Mouse (Mus musculus): Measurements from ENCODE around the gene Lypd6. TPM values are rescaled to one million over a fixed set of nuclear protein-coding genes. Genes with fewer than 3 reads are reported as not detected.
A peak's percentile ranks its signal among the peaks of the same experiment; 100 is the strongest.

Lypd6 gene
- polyA plus RNA-seq, 1 experiment = 0.29 TPM

GRCm38 (mm10) chr2:50156009-50156408, 89.8 kb downstream of the Lypd6 start:
- no peak for DNase-seq (ENCODE audit: low read depth, low spot score)
- WGBS = 95% methylated on average over 10 of the region's 10 CpGs

- 93% methylated on average over 3 of the region's 3 CpGs for WGBS
- no peak for DNase-seq (ENCODE audit: low read depth, low spot score)
Observed at GRCm38 (mm10) chr2:50160069-50160468, 93.8 kb downstream of the Lypd6 start.

DNA sequence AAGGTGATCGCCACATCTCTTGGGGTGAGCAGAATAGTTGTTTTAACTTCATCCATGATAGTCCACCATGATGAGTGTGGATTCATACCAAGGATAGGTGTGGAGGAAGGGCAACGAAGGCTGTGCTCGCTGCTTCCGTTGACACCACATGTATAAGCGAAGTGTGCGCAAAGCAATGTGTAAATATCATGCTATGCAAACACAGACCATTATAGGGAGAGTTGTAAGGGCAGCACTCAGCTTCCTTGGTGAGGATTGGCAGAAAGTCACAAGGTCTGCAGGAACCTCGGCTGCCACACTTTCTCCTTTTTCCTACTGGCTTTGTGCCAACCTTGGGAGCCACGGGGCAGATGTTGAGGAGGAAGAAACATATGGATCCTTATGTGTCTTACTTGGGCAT, 97.4 kb downstream of the Lypd6 start:
- no peak for DNase-seq (ENCODE audit: low read depth, low spot score)
- 42% methylated on average over 8 of the region's 8 CpGs for WGBS

DNA sequence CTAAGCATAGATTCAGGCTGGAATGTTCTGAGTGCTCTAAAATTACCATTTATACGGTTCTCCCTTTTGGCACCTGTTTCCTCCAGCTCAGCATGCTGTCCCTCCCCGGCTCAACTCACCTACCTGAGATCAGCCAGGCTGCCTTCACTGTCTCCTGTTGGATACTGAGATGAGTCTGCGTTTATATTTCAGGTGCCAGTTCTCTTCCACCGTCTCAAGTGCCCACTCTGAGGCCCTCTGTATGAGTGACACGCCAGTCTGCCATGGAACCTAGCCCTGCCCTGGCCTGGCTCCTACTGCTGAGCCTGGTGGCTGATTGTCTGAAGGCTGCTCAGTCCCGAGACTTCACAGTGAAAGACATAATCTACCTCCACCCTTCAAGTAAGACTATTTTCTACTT, 99.0 kb downstream of the Lypd6 start:
- WGBS = 66% methylated on average over 6 of the region's 6 CpGs

GRCm38 (mm10) chr2:50166082-50166481, 99.9 kb downstream of the Lypd6 start:
- 82% methylated on average over 5 of the region's 5 CpGs for WGBS
- DNase-seq (ENCODE audit: low read depth, low spot score) = no peak

More for the DNA sequence above, 99.0 kb downstream of the Lypd6 start:
- no peak for DNase-seq (ENCODE audit: low read depth, low spot score)

- WGBS = 85% methylated on average over 12 of the region's 12 CpGs
- no peak for DNase-seq (ENCODE audit: low read depth, low spot score)
Observed at GRCm38 (mm10) chr2:50173730-50174528, 107.7 kb downstream of the Lypd6 start.

DNA sequence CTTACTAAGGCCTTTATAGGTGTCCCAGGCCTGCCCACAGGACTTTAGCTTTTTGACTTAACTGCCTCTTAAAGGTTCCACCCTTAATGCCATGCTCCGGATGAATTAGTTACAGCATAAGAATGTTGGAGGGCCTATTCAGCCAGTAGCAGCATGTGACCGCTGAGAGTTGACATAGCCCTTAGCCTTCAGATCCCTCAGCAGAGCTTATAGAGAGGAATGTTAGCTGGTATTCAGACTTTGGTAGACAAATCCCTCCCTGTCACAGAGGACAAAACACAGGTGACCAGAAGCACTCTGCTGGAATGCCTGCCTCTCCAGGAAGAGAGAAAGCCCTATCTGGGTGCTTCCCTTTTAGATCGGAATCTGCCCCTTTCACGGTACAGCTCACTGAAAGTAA, 109.5 kb downstream of the Lypd6 start:
- DNase-seq (ENCODE audit: low read depth, low spot score) = no peak
- WGBS = 60% methylated on average over 4 of the region's 4 CpGs

DNA sequence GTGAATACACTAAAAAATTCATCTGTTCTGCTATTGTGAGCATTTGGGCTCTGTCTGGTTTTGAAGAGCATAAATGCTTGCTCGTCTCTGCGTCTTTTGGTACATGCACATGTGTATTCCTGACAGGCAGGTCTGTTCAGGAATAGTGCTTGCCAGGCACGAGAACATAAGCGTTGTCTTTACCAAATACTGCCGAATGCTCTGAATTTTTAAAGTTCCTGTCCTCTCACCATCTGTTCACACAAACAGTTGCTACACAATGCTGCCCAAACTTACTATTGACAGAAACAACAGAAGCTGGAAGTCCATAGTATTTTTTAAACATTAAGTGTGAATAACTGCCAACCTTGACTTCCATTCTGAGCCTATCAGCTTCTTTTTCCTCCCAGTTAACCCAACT, 112.9 kb downstream of the Lypd6 start:
- DNase-seq (ENCODE audit: low read depth, low spot score) = no peak
- WGBS = 90% methylated on average over 5 of the region's 5 CpGs

GRCm38 (mm10) chr2:50180423-50180822, 114.2 kb downstream of the Lypd6 start:
- WGBS = 45% methylated on average over 3 of the region's 3 CpGs
- DNase-seq (ENCODE audit: low read depth, low spot score) = no peak

GRCm38 (mm10) chr2:50181332-50181731, 115.1 kb downstream of the Lypd6 start:
- DNase-seq (ENCODE audit: low read depth, low spot score) = no peak
- 79% methylated on average over 3 of the region's 3 CpGs for WGBS

GRCm38 (mm10) chr2:50186711-50187405, 120.6 kb downstream of the Lypd6 start:
- DNase-seq (ENCODE audit: low read depth, low spot score) = peak; percentile 7
- WGBS = 12% methylated on average over 12 of the region's 12 CpGs

DNA sequence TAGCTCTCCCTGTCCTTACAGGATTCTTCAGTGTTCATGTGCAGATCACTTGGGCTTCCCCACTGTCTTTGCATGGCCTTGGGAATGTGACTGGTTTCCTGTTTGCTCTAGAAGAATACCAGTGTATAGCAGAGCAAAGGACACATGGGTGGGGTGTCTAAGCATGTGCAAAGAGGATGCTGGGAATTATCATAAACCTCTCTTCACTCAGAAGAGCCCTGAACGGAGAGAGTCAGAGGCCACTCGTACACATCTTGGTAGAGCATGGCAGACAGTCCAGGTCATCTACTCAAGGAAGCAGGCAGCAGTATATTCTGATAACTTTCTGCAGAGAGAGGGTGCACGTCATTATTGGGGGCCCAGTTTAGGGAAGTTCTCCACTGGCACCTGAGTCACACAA, 122.6 kb downstream of the Lypd6 start:
- 30% methylated on average over 3 of the region's 3 CpGs for WGBS
- DNase-seq (ENCODE audit: low read depth, low spot score) = no peak

DNA sequence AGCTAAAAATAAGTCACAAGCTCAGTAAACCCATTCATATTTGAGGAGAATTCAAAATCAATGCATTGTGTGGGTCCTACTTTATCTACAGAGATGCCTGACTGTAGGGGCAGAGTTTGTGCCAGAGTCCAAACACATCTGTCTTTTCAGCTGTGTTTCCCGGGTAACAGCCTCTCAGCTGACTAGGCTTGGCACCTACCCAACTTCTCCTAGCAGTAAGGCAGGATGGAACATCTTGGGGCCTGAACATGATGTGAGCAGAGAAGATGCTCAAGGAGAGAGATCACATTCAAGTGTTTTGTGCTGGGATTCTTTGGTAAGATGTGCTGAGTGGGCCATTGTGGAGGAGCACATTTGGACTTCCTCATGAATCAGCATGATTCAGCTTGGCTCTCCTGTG, 130.5 kb downstream of the Lypd6 start:
- no peak for DNase-seq (ENCODE audit: low read depth, low spot score)
- WGBS = 34% methylated on average over 1 of the region's 1 CpGs

- 86% methylated on average over 4 of the region's 4 CpGs for WGBS
- DNase-seq (ENCODE audit: low read depth, low spot score) = no peak
Observed at GRCm38 (mm10) chr2:50197801-50198200, 131.6 kb downstream of the Lypd6 start.

DNA sequence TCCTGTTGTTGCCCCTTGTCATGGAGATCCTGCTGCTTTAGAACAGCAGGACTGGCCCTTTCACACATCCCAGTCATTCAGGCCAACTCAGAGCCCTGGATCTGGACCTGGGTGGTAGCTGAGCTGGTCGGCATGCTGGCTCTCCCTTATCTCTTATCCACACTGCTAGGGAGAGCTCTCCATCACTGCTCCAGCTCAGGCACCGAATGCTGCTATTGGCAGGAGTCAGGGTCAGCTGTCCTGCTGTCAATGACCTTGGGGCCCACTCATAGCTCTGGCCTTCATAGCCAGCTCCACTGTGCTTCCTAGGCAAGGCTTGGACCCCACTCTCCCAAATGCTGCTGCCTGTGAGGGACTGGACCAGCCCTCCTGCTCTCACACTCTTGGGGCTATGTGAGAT, 134.3 kb downstream of the Lypd6 start:
- 55% methylated on average over 2 of the region's 2 CpGs for WGBS
- no peak for DNase-seq (ENCODE audit: low read depth, low spot score)

DNA sequence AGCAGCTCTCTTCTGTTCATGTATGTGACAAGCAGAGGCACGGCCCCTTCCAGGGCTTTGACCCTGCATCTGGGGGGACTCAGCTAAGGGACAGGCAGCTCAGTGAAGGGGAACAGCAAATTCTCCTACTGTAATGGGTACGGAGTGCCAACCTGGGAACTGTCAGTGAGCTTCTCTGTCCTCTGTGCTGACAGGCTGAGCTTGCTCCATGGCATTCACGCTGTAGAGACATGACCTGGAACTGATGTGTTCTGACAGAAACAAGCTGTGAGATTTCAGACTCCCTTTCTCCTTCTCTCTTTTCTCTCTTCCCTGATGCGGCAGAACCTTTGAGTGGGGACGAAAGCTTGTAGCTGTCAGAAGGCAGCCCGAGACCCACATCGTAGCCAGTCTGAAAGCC, 154.3 kb downstream of the Lypd6 start:
- 80% methylated on average over 7 of the region's 7 CpGs for WGBS
- DNase-seq (ENCODE audit: low read depth, low spot score) = no peak

DNA sequence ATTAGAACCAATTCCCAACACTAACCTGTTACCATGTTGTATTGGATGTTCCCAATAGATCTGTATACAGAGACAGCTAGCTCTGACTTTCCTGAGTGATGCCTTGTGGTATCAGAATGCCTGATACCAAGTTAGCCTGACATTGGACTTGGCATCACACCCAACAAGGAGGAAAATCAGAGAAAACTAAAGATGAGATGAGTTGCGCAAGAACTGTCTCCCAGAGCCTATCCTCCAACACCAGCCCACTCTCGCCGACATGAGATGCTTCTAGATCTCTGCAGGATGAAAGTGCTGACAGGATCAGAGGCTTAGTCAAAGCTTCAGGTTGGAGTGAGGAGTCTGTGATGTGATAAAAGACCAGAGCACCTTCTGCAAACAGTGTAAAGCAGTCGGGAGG, 158.8 kb downstream of the Lypd6 start:
- DNase-seq (ENCODE audit: low read depth, low spot score) = no peak
- WGBS = 66% methylated on average over 4 of the region's 4 CpGs

- DNase-seq (ENCODE audit: low read depth, low spot score) = no peak
- WGBS = 74% methylated on average over 8 of the region's 8 CpGs
Observed at GRCm38 (mm10) chr2:50233491-50233890, 167.3 kb downstream of the Lypd6 start.
